Mouse (Mus musculus): ENCODE measurements around the gene Brip1. TPM values are rescaled to one million over a fixed set of nuclear protein-coding genes. Genes with fewer than 3 reads are reported as not detected.
"Not testable (repeated sequence)": the region's sequence is repeated elsewhere in the genome, so short reads cannot be mapped to it uniquely, and the experiment has no call there.

The Brip1 gene
- polyA plus RNA-seq, 1 experiment from 2014 or later: 4.9 TPM

GRCm38 (mm10) chr11:86209123-86209522 is 8.1 kb upstream of the Brip1 start:
- no peak for ATAC-seq
- Histone ChIP-seq H3K4me2 (replicated peaks; ENCODE audit: low read depth) (no peak overlapping the region), H3K27ac (ENCODE audit: low read depth, low read length) (no peak overlapping the region), H3K9ac (ENCODE audit: low read depth, low read length) (no peak overlapping the region), H3K4me1 (replicated peaks; ENCODE audit: control insufficient read depth, insufficient read depth, low read length) (no peaks in the 10 kb centered on the region), H3K27me3 (replicated peaks; ENCODE audit: control insufficient read depth, insufficient read depth, low read length) (no peaks in the 10 kb centered on the region), H3K9me3 (ENCODE audit: control insufficient read depth) (no peaks in the 10 kb centered on the region), H3K4me3 (ENCODE audit: low read depth, low read length) (no peak overlapping the region), H3K36me3 (ENCODE audit: control insufficient read depth, insufficient read depth) (peaks cover 46% of the 10 kb centered on the region)
- no peak for TF ChIP-seq CTCF (IDR thresholded peaks at IDR 0.05; ENCODE audit: low read depth)
- 77% methylated on average over 2 of the region's 2 CpGs for WGBS

- Histone ChIP-seq H3K4me1 (replicated peaks; ENCODE audit: control insufficient read depth, insufficient read depth, low read length) (no peaks in the 10 kb centered on the region), H3K4me2 (replicated peaks; ENCODE audit: low read depth) (no peak overlapping the region), H3K9ac (ENCODE audit: low read depth, low read length) (no peak overlapping the region), H3K27ac (ENCODE audit: low read depth, low read length) (no peak overlapping the region), H3K36me3 (ENCODE audit: control insufficient read depth, insufficient read depth) (peaks cover 48% of the 10 kb centered on the region), H3K4me3 (ENCODE audit: low read depth, low read length) (no peak overlapping the region), H3K9me3 (ENCODE audit: control insufficient read depth) (no peaks in the 10 kb centered on the region), H3K27me3 (replicated peaks; ENCODE audit: control insufficient read depth, insufficient read depth, low read length) (no peaks in the 10 kb centered on the region)
- no peak for ATAC-seq
- WGBS: 89% methylated on average over 4 of the region's 4 CpGs
- TF ChIP-seq CTCF (IDR thresholded peaks at IDR 0.05; ENCODE audit: low read depth): no peak
These were observed 4.9 kb upstream of the Brip1 start for GRCm38 (mm10) chr11:86205876-86206275.

GRCm38 (mm10) chr11:86205031-86205430 is 4.0 kb upstream of the Brip1 start:
- Histone ChIP-seq H3K4me3 (ENCODE audit: low read depth, low read length) (no peak overlapping the region), H3K27ac (ENCODE audit: low read depth, low read length) (no peak overlapping the region; the same call in 1 of the 2 replicates), H3K27me3 (replicated peaks; ENCODE audit: control insufficient read depth, insufficient read depth, low read length) (no peaks in the 10 kb centered on the region), H3K9ac (ENCODE audit: low read depth, low read length) (no peak overlapping the region), H3K9me3 (ENCODE audit: control insufficient read depth) (no peaks in the 10 kb centered on the region), H3K36me3 (ENCODE audit: control insufficient read depth, insufficient read depth) (peaks cover 48% of the 10 kb centered on the region), H3K4me2 (replicated peaks; ENCODE audit: low read depth) (no peak overlapping the region), H3K4me1 (replicated peaks; ENCODE audit: control insufficient read depth, insufficient read depth, low read length) (0 out of 2 replicates have a peak, but pooled peaks cover 2% of the 10 kb centered on the region)
- ATAC-seq: no peak
- 100% methylated on average over 5 of the region's 5 CpGs for WGBS
- no peak for TF ChIP-seq CTCF (IDR thresholded peaks at IDR 0.05; ENCODE audit: low read depth)

GRCm38 (mm10) chr11:86201901-86202675 is 1.1 kb upstream of the Brip1 start:
- Histone ChIP-seq H3K4me3 (ENCODE audit: low read depth, low read length) (peak overlapping the region; percentile 88), H3K4me2 (replicated peaks; ENCODE audit: low read depth) (peak overlapping the region; percentile 81), H3K9ac (ENCODE audit: low read depth, low read length) (peak overlapping the region; percentile 83), H3K9me3 (ENCODE audit: control insufficient read depth) (no peaks in the 10 kb centered on the region), H3K27me3 (replicated peaks; ENCODE audit: control insufficient read depth, insufficient read depth, low read length) (no peaks in the 10 kb centered on the region), H3K27ac (ENCODE audit: low read depth, low read length) (peak overlapping the region; percentile 95; the same call in 1 of the 2 replicates), H3K36me3 (ENCODE audit: control insufficient read depth, insufficient read depth) (peaks cover 28% of the 10 kb centered on the region), H3K4me1 (replicated peaks; ENCODE audit: control insufficient read depth, insufficient read depth, low read length) (0 out of 2 replicates have a peak, but pooled peaks cover 2% of the 10 kb centered on the region)
- WGBS: 25% methylated on average over 16 of the region's 16 CpGs
- no peak for ATAC-seq
- no peak for TF ChIP-seq CTCF (IDR thresholded peaks at IDR 0.05; ENCODE audit: low read depth)

GRCm38 (mm10) chr11:86200460-86201021 is 452 bp downstream of the Brip1 start:
- ATAC-seq: peak; percentile 76
- H3K4me1 ChIP-seq (replicated peaks; ENCODE audit: control insufficient read depth, insufficient read depth, low read length): 0 out of 2 replicates have a peak, but pooled peaks cover 2% of the 10 kb centered on the region
- no peak for TF ChIP-seq CTCF (IDR thresholded peaks at IDR 0.05; ENCODE audit: low read depth)
- H3K4me2 ChIP-seq (replicated peaks; ENCODE audit: low read depth): peak overlapping the region; percentile 81
- H3K36me3 ChIP-seq (ENCODE audit: control insufficient read depth, insufficient read depth): peaks cover 19% of the 10 kb centered on the region
- no peaks in the 10 kb centered on the region for H3K27me3 ChIP-seq (replicated peaks; ENCODE audit: control insufficient read depth, insufficient read depth, low read length)
- peak overlapping the region; percentile 78 for H3K9ac ChIP-seq (ENCODE audit: low read depth, low read length)
- peak overlapping the region; percentile 88 for H3K4me3 ChIP-seq (ENCODE audit: low read depth, low read length)
- H3K27ac ChIP-seq (ENCODE audit: low read depth, low read length): peak overlapping the region; percentile 95
- H3K9me3 ChIP-seq (ENCODE audit: control insufficient read depth): no peaks in the 10 kb centered on the region
- under 1% methylated on average over 21 of the region's 21 CpGs for WGBS

- no peak for TF ChIP-seq CTCF (IDR thresholded peaks at IDR 0.05; ENCODE audit: low read depth)
- WGBS: 46% methylated on average over 4 of the region's 4 CpGs
- H3K9me3 ChIP-seq (ENCODE audit: control insufficient read depth): no peaks in the 10 kb centered on the region
- H3K36me3 ChIP-seq (ENCODE audit: control insufficient read depth, insufficient read depth): peaks cover 12% of the 10 kb centered on the region
- H3K27me3 ChIP-seq (replicated peaks; ENCODE audit: control insufficient read depth, insufficient read depth, low read length): no peaks in the 10 kb centered on the region
- H3K27ac ChIP-seq (ENCODE audit: low read depth, low read length): no peak overlapping the region
- H3K4me1 ChIP-seq (replicated peaks; ENCODE audit: control insufficient read depth, insufficient read depth, low read length): 0 out of 2 replicates have a peak, but pooled peaks cover 2% of the 10 kb centered on the region
- H3K4me3 ChIP-seq (ENCODE audit: low read depth, low read length): peak overlapping the region; percentile 88; the same call in 1 of the 2 replicates
- ATAC-seq: no peak
- no peak overlapping the region for H3K9ac ChIP-seq (ENCODE audit: low read depth, low read length)
- H3K4me2 ChIP-seq (replicated peaks; ENCODE audit: low read depth): peak overlapping the region; percentile 81; the same call in 1 of the 2 replicates
These were observed 1.3 kb downstream of the Brip1 start for GRCm38 (mm10) chr11:86199733-86200132.

GRCm38 (mm10) chr11:86185224-86185623 is 15.8 kb downstream of the Brip1 start:
- not testable (repeated sequence) for H3K4me1 ChIP-seq (replicated peaks; ENCODE audit: control insufficient read depth, insufficient read depth, low read length); H3K4me3 ChIP-seq (ENCODE audit: low read depth, low read length); ATAC-seq; H3K9me3 ChIP-seq (ENCODE audit: control insufficient read depth); H3K27me3 ChIP-seq (replicated peaks; ENCODE audit: control insufficient read depth, insufficient read depth, low read length); H3K27ac ChIP-seq (ENCODE audit: low read depth, low read length); H3K9ac ChIP-seq (ENCODE audit: low read depth, low read length); H3K4me2 ChIP-seq (replicated peaks; ENCODE audit: low read depth); H3K36me3 ChIP-seq (ENCODE audit: control insufficient read depth, insufficient read depth)
- 83% methylated on average over 7 of the region's 7 CpGs for WGBS

All from intestine, postnatal 0 days (tissue).